Mouse (Mus musculus) kidney, postnatal 4 days (tissue): ENCODE data around the gene Rapgef2.
A peak's percentile ranks its signal among the peaks of the same experiment; 100 is the strongest.

Source experiments
- DNase-seq, 2 experiments: peaks; one replicate each; pipeline ENCODE4 v3.0.0; 2021; ENCODE audit warnings: mixed read lengths in 2 of 2

Rapgef2 gene

DNA sequence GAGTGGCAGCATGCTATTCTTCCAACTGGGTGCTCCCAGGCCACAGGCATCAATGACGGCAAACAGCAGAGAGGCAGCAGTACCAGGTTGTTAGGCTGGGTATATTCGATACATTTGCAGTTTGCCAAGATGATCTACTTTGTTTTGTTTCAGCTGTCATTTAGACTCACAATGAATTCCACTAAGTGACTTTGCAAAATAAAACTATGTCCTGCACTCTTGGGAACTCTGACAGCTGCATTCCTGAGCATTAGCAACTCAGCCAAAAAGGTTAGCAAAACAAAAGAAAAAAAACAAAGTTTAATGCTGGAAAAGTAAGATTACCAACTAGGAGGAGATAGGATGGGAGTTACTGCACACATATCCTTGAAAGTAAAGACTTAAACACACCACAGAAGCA, 3.3 kb downstream of the Rapgef2 start:
- no peak for DNase-seq

DNA sequence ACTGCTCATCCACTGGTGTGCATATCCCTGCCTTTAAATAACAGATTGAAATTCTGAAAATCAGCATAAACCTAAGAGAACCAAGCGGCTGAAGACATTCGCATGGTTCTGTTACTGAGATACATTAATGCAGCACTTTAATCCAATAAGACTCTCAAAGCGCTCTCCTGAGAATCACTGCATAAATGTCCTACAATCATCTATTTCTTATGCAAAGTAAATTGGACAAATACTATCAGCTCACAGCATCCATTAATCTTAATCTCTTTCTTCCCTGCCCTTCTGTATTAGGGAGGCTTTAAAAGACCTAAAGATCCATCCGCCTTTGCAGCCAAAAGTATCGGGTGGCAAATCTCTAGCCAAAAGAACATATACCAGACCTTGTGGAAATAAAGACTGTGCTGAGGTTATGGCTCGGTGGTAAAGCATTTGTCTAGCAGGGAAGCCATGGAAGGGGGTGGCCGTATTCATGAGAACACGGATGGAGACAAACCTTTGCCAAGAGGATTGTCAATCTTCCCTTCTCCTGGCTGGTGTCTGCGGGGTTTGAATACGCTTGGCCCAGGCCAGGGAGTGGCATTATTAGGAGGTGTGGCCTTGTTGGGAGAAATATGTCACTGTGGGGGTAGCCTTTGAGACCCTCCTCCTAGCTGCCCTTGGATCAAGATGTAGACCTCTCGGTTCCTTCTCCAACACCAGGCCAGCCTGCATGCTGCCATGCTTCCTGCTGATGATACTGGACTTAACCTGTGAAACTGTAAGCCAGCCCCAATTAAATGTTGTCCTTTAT, 10.3 kb downstream of the Rapgef2 start:
- DNase-seq = no peak

DNA sequence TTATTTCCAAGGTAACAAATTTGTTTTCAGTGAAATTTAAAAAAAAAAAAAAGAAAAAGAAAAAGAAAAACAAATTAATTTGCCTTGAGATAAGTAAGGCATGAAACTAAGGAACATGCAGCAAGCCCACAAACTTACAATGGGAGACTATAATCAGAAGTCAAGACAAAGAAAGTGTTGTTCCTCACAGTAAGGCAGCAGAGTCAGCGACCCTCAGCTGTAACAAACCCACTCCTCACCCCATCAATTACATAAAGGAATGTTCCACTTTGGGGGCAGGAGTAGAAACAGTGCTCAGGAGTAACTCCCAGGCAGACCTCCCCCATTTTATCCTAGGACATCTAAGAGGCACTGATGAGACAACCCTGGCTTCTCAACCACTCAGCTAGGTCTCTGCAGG, 13.0 kb downstream of the Rapgef2 start:
- no peak for DNase-seq

DNA sequence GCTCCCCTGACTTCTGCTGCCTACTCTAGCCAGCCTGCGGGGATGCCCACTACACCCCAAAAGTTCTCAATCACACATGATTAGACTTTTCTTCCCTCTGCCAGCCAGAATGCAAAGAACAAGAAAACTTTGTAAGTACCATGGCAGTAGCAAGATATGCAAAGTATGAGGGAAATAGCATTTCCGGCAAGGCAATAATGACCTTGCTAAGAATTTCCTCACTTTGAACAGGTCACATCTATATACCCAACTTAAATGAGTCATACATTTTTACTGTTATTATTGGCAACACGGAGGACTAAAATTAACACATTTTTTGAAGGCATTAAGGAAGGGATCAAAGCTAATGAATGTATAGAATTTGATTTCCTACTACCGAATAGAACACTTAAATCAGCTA, 13.4 kb downstream of the Rapgef2 start:
- no peak for DNase-seq

DNA sequence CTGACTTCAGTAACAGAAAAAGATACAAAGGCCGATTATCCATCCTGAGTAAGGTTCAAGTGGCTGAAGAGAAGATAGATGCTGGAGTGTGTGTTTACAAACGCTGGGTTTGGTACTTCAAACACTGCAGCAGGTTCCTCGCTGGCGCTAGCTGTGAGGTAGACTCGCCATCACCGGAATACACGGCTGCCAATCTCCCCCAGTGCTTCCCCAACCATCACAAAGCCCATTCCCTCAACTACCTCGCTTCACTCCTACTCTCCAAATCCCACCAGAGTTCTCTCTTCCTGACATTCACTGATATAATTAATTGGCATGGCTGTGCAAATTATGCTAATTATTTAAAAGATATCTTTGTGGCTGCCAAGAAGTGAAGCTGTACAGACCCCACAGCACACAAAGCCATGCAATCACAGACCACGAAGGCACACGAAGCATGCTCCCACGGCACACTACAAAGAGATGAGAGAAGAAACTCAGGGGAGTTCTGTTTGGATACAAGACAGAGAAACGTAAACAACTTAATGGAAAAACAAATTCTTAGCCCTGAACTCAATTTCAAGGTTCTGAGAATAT, 15.2 kb downstream of the Rapgef2 start:
- no peak for DNase-seq

DNA sequence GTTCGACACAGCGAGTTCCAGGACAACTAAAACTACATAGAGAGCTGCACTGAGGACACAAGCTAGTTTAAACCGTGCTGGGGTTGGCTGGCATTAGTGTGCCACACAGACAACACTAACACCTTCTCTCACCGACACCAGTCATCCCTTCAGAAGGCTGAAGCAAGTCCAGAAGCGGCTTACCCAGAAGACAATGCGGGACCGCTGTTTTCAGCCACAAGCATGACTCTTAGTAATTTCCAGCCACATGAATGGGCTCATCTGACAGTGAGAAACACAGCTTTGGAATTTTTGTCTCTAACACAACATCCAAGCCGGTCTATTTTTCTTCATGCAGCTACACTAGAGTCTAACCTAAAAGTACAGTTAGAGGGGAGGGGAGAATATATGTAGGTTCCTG, 16.4 kb downstream of the Rapgef2 start:
- no peak for DNase-seq

DNA sequence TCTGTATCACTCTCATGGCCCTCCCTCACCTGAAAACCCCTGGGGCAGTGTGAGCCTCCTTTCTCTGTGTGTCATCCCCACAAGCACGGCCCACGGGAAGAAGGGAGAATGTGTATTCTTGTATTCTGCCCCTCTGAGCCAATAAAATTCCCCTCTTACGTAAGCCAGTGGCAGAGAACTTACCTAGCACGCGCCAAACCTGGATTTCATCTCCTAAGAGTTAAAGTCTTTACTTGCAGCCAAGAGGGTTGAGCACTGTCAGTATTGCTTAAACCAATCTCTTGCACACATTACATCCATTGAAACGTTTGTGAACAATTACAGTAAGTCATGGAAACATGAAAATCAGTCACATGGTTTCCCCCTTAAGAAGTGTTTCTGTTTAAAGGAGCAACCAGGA, 19.3 kb downstream of the Rapgef2 start:
- no peak for DNase-seq

DNA sequence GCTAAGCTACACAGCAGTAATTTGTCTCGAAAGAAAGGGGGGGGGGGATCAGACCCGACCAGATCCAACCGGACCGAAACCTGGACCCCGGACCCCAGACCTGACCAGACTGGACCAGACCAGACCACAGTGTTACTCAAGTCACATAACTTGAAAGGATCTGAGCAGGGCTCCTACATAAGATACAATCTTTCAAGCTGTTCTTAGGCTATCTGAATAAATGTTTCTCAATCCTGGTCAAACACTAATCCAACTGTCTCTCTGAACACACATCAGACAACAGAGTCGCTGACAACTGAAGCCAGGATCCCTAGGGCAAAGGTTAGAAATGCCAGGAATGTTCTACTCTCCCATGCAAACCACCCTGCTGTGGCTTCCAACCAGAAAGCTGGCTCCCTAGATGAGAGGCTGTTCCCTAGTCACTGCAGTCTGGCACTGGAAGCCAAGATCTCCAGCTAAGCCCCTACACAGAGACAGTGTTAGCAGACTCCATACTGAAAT, 24.5 kb downstream of the Rapgef2 start:
- peak in 1 of 2 experiments; percentile 31 for DNase-seq

DNA sequence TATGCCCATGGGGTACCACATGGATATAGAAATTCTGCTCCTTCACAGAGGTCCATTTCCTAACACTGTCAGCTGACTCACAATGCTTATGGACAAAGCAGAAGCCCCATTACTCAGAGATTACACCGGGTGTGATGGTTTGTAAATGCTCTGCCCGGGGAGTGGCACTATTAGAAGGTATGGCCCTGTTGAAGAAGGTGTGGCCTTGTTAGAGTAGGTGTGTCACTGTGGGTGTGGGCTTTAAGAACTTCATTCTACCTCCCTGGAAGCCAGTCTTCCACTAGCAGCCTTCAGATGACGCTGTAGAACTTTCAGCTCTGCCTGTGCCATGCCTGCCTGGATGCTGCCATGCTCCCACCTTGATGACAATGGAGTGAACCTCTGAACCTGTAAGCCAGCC, 32.3 kb downstream of the Rapgef2 start:
- no peak for DNase-seq

DNA sequence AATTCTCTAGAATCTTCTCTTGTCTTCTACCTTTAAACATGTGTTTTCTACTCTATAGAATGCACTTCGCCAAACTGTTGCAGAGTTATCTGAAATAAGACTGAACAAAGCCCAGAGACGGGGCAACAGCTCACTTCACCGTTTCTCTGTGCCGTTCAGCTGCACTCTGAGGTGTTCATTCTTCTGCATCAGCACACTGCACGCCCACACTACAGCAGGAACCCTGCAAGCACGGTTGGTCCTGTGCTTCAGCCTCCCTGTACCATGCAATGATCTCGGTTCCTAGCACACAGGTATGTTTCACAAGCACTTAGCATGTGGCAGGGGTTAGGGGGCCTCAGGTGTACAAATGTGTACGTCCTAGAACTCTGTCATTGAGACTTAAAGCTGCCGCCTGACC, 32.9 kb downstream of the Rapgef2 start:
- DNase-seq = peak in 1 of 2 experiments; percentile 15

DNA sequence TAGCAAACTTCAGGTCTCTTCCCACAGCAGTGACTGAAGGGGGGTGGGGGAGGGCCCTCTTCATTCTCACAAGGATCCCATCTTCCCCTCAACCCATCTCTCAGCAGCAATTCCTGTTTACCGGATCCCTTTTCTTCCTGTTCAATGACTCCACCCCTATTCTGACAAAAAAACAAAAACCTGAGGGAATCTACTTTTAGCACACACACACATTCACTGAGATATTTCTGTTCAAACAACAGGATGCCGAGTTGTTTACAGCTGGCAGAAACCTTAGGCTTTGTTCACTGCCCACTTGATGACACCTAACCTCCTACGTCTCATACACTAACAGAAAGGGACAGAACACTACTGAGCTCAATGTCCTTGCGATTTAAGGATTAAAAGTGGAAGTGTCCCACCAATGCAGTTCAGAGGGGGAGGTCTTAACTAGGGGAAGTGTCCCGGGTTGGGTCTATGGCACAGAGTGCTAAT, 33.4 kb downstream of the Rapgef2 start:
- DNase-seq = peak in 1 of 2 experiments; percentile 34

DNA sequence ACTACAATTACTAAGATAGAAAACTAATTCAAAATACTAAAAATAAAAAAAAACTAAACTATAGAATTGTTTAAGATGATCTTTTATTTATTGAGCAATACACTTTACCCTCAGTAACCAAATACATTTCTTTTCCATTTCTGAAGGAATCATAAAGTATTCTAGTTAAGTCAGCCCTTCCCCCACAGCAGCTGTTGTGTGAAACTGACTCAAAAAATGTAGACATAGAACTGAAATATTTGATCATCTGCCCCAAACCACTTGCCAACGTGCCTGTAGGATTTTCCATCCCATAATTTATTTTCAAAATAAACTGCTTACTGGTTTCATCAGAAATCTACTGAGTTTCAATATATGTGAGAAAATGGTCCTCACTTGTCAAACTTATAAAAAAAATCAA, 36.4 kb downstream of the Rapgef2 start:
- no peak for DNase-seq

DNA sequence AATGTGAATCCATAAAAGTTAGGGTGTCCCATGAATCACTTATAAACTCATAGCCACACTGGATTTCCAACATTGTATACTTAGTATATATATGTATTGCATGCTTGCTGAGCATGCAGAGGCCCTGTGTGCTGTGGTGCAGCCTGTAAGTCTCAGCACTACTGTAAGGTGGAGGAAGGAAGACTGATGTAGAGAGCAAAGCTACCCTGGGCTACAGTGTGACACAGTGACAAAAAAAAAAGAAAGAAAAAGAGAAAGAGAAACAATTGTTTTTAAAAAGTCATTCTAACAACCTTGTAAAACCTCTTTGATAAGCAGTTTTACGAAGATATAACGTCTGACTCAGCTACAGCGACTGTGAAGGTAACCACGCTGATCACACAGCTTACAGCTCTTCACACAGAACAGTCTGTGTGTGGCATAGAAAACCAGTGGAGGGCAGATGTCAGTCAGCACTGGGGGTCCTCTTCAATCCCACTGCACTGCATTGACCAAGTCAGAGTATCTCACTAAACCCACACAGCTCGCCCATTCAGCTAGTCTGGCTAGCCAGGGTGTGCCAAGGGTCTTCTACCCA, 37.6 kb downstream of the Rapgef2 start:
- no peak for DNase-seq

DNA sequence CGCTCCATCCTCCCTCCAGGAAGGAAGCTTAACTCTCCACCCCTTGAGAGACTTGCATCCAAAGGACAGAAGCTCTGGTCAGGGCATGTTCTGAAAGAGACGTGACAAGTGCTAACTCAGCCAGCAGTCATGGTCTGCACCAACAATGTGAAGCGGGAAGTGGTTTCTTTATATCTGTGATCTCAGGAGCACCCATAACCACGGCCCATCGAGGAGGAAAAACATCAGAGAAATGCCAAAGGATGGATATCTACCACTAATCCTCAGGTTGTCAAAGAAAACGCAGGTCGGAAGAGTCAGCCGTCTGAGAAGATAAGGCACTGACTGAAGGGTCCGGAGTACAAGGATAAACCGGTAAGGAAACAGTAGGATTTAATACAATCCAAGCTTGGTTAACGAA, 38.1 kb downstream of the Rapgef2 start:
- no peak for DNase-seq

DNA sequence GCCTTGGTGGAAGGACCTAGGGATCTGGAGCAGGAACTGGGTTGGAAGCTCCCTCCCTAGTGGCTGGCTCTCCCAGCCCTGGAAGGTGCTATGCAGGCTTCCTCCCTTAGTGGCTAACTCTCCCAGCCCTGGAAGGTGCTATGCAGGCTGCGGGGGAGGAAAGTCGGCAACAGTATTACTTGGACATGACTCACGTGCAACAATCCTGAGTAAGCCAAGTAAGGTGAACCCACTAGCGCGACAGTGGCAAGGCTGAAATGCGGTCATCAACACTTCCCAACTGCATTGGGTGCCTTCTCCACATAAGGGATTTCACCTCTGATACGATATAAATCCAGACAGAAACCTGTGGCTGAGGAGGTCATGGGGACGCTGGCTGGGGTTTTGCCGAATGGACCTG, 42.0 kb downstream of the Rapgef2 start:
- peak in 1 of 2 experiments; percentile 38 for DNase-seq

DNA sequence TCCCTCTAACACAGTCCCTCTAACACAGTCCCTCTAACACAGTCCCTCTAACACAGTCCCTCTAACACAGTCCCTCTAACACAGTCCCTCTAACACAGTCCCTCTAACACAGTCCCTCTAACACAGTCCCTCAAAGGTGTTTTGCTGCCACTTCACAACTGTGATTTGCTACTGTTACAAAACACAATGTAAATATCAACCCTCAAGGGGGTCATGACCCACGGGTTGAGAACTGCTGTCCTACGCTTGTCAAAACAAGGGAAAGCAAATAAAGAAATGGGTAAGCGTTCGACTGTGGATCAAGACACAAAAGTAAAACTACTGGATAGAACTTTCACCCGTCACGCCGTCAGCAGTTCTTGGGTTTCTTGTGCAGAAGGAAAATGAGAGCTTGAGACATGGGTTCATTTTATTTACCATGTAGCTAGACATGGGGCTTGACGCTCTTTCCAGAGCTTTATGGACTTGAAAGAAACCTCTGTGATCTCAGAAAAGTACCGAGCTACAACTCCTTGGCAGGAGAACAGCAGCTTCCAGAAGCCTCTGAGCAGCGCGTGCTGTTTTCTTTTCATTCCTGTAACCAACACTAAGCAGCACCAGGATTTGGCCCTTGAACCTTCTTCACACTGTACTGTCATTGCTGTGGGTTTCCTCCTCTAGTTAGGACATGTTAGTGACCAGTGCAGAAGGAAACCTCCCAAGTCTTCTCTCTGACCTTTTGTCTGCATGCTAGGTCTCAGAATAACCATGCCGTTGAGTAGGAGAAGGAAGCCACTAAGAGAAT, 43.2 kb downstream of the Rapgef2 start:
- no peak for DNase-seq

DNA sequence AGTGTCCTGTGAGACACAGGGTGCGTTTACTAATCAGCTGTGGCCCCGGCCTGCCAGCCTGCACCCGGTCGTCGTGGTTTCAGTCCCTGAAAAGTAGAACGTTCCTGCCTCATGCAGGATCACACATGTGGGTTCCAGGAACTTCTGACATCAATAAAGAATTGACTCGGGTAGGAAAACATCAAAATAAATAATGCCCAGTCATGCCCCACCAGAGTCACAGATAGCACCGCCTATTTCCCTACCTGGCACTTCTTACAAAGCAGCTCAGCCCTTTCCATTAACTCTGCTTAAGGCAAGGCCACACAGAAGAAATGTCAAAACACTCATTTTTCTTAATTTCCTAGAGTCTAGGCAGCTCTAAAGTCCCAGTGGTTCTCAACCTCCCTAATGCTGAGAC, 44.0 kb downstream of the Rapgef2 start:
- no peak for DNase-seq

DNA sequence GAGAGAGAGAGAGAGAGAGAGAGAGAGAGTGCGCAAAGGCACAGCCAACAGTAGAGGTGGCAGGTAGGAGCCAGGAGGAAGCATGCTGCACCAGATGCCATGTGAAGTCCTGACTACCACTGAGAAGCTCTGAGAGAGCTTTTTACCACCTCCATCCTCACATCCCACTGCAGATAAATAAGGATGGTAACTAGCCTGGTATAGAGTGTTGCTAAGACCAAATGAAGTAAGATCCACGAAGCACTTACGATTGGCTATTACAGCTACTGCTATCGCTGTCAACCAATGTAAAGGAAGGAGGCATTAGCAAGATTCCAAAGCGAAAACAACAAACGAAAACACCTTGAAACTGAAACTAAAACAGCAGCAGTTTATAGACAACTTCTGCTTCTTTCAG, 47.3 kb downstream of the Rapgef2 start:
- no peak for DNase-seq

DNA sequence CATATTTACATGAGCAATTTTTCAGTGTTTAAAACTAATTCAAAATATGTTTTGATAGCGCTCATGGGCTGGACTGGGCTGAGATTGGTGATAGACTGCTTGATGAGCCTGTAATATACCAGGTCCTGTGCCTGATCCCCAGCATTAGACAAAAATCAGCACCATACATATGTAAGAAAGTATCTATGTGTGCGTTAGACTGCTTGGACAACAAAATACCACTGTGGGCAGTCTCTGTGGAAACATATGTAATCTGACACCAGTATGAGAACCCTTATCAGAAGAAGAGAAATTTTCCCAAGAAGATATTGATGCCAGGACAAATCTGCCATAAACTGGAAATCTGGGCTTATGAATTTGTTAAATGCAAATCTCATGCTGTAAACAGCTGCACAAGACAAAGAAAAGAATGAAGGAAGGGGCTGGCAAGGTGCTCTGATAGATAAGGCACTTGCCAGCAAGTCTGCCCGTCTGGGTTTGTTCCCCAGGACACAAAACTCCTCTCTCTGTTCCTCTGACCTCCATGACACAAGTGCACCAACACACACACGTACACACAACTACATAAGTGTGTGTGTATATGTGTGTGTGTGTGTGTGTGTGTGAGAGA, 47.8 kb downstream of the Rapgef2 start:
- DNase-seq = no peak

DNA sequence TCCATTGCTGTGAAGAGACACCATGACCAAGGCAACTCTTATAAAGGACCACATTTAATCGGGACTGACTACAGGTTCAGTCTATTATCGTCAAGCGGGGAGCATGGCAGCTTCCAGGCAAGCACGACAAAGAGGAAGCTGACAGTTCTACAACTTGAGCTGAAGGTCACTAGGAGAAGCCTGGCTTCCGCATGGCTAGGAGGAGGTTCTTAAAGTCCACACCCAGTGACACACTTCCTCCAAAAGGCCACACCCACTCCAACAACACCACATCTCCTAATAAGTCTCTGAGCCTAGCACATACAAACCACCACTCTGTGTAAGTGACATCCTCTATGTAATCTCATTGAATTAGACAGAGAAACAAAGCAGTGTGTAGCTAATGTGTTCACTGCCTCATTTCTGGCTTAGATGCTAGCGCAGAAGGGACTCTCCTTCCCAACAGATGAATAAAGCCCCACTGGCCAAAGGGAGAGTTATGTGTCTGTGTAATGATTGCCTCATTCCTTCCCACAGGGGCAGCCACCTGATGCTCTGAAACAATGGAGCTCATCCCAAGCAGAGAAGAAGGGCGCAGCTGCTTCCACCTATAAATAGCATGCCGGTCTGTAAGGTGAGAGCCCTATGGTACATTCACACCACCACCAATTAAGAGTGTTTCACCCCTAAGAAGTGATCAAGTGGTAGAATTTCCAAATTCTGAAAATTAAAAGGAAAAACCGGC, 48.5 kb downstream of the Rapgef2 start:
- DNase-seq = no peak

DNA sequence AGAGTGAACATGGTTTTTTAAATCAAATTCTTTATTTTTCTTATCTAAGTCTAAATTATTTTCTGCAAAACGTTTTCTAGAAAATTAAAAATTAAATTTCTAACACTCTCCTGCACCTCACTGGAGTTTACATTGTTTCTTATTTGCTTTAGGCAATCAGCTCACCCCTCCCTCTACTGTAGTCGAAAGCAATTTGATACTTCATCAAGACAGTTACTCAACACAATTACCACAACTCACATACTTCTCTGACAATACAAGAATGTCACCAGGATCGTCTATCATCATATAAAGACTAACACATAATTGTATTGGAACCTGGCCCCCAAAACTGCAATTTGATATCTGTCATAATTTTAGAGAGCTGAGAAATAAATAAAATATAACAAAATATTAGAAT, 51.8 kb downstream of the Rapgef2 start:
- no peak for DNase-seq
